Comparison of ENCODE assay signal across 17 mouse cellular contexts in genomic region chr12:28999963-29000451, GRCm38 (mm10).
DNase-seq lines count a peak whose midpoint lies in the region; ATAC-seq and TF ChIP-seq lines count a peak whose summit lies in the region.
"Had no signal": no experiment of that assay in that cellular context is flagged by ENCODE, and none has a peak within 500 bp of the region (broad histone marks: within the 10 kb centered on the region; RNA-seq: fewer than 3 reads in every experiment).

No protein-coding gene starts in this region.

- no peaks in the 10 kb centered on the region for H3K36me3 ChIP-seq in lung, embryonic 14.5 days (ENCODE audit: insufficient read depth)
- no peaks in the 10 kb centered on the region for H3K36me3 ChIP-seq in intestine, embryonic 15.5 days
- H3K36me3 ChIP-seq in limb, embryonic 15.5 days = no peaks in the 10 kb centered on the region
- H3K36me3 ChIP-seq in forebrain, embryonic 11.5 days (ENCODE audit: control insufficient read depth, insufficient read depth, low read length) = no peaks in the 10 kb centered on the region
- H3K36me3 ChIP-seq in forebrain, embryonic 14.5 days (ENCODE audit: control insufficient read depth, insufficient read depth, low read length) = no peaks in the 10 kb centered on the region
- H3K36me3 ChIP-seq: G1E; hindbrain, embryonic 13.5 days had no signal

- H3K4me3 ChIP-seq in lung, embryonic 14.5 days (ENCODE audit: low read depth, low read length) = no peak overlapping the region
- no peak overlapping the region for H3K4me3 ChIP-seq in intestine, embryonic 15.5 days (replicated peaks)
- H3K4me3 ChIP-seq in limb, embryonic 15.5 days = no peak overlapping the region
- no peak overlapping the region for H3K4me3 ChIP-seq in forebrain, embryonic 11.5 days (ENCODE audit: low read depth, low read length)
- no peak overlapping the region for H3K4me3 ChIP-seq in forebrain, embryonic 14.5 days (ENCODE audit: low read depth, low read length)
- H3K4me3 ChIP-seq: gastrocnemius, adult 2 months; hindbrain, embryonic 13.5 days had no signal

- TF ChIP-seq CTCF in lung, embryonic 14.5 days (IDR thresholded peaks at IDR 0.05; ENCODE audit: low read depth) = no peak

- DNase-seq in heart, adult 11 months = peak; percentile 60
- no peak for DNase-seq in heart, adult 9 months (ENCODE audit: low spot score in 2 of 2)
- DNase-seq in lung, embryonic 14.5 days = peak; percentile 40
- DNase-seq in lung, postnatal 25 days (ENCODE audit: low spot score) = no peak
- no peak for DNase-seq in forebrain, embryonic 11.5 days (ENCODE audit: low spot score)
- DNase-seq in forebrain, embryonic 14.5 days (ENCODE audit: low spot score) = no peak
- DNase-seq: gastrocnemius, adult 2 months; layer of hippocampus, adult 9-11 months; liver, postnatal 0 days; right cerebral cortex, adult 18-20 months; thymus, postnatal 14 days had no signal

- 0 out of 2 replicates have a peak, but pooled peaks cover 2% of the 10 kb centered on the region for H3K4me1 ChIP-seq in lung, embryonic 14.5 days (ENCODE audit: insufficient read depth)
- H3K4me1 ChIP-seq in intestine, embryonic 15.5 days (replicated peaks) = peaks cover 9% of the 10 kb centered on the region; the same call in 1 of the 2 replicates
- H3K4me1 ChIP-seq in limb, embryonic 15.5 days = peaks cover 6% of the 10 kb centered on the region; the same call in 1 of the 2 replicates
- H3K4me1 ChIP-seq in forebrain, embryonic 11.5 days (replicated peaks; ENCODE audit: control insufficient read depth, insufficient read depth, low read length) = no peaks in the 10 kb centered on the region
- H3K4me1 ChIP-seq in forebrain, embryonic 14.5 days (ENCODE audit: control insufficient read depth, insufficient read depth, low read length) = no peaks in the 10 kb centered on the region
- H3K4me1 ChIP-seq: megakaryocyte, embryonic 14.5 days had no signal

- WGBS in lung, embryonic 14.5 days = 17% methylated on average over 6 of the region's 6 CpGs
- WGBS in intestine, embryonic 15.5 days = 19% methylated on average over 6 of the region's 6 CpGs
- 22% methylated on average over 6 of the region's 6 CpGs for WGBS in limb, embryonic 15.5 days
- 77% methylated on average over 6 of the region's 6 CpGs for WGBS in forebrain, embryonic 11.5 days
- 83% methylated on average over 6 of the region's 6 CpGs for WGBS in forebrain, embryonic 14.5 days

- H3K9ac ChIP-seq in lung, embryonic 14.5 days = no peak overlapping the region
- no peak overlapping the region for H3K9ac ChIP-seq in intestine, embryonic 15.5 days
- no peak overlapping the region for H3K9ac ChIP-seq in limb, embryonic 15.5 days
- no peak overlapping the region for H3K9ac ChIP-seq in forebrain, embryonic 11.5 days (ENCODE audit: low read length)
- H3K9ac ChIP-seq in forebrain, embryonic 14.5 days (ENCODE audit: low read length) = no peak overlapping the region
- H3K9ac ChIP-seq: hindbrain, embryonic 13.5 days; liver, postnatal 0 days had no signal

- H3K27me3 ChIP-seq in lung, embryonic 14.5 days (ENCODE audit: insufficient read depth, low read length) = no peaks in the 10 kb centered on the region
- no peaks in the 10 kb centered on the region for H3K27me3 ChIP-seq in intestine, embryonic 15.5 days (replicated peaks)
- no peaks in the 10 kb centered on the region for H3K27me3 ChIP-seq in limb, embryonic 15.5 days
- no peaks in the 10 kb centered on the region for H3K27me3 ChIP-seq in forebrain, embryonic 11.5 days (ENCODE audit: control insufficient read depth, insufficient read depth, low read length)
- H3K27me3 ChIP-seq in forebrain, embryonic 14.5 days (replicated peaks; ENCODE audit: control insufficient read depth, insufficient read depth, low read length) = no peaks in the 10 kb centered on the region
- H3K27me3 ChIP-seq: hindbrain, embryonic 13.5 days; megakaryocyte, embryonic 14.5 days had no signal

- H3K27ac ChIP-seq in lung, embryonic 14.5 days (ENCODE audit: low read depth) = no peak overlapping the region
- H3K27ac ChIP-seq in intestine, embryonic 15.5 days = no peak overlapping the region
- no peak overlapping the region for H3K27ac ChIP-seq in limb, embryonic 15.5 days
- no peak overlapping the region for H3K27ac ChIP-seq in forebrain, embryonic 11.5 days (ENCODE audit: low read depth, low read length)
- H3K27ac ChIP-seq in forebrain, embryonic 14.5 days (ENCODE audit: low read depth, low read length) = no peak overlapping the region
- H3K27ac ChIP-seq: gastrocnemius, adult 2 months; hindbrain, embryonic 13.5 days had no signal

- ATAC-seq in lung, embryonic 14.5 days (ENCODE audit: insufficient read depth) = no peak
- 0 out of 2 replicates have a peak, but pooled peaks have one; percentile 17 for ATAC-seq in intestine, embryonic 15.5 days
- 0 out of 2 replicates have a peak, but pooled peaks have one; percentile 44 for ATAC-seq in limb, embryonic 15.5 days (ENCODE audit: insufficient number of reproducible peaks, low FRiP score, low TSS enrichment, low read depth)
- ATAC-seq in forebrain, embryonic 11.5 days (replicated peaks; ENCODE audit: low FRiP score) = no peak
- no peak for ATAC-seq in forebrain, embryonic 14.5 days
- ATAC-seq: activated CD4-positive, CD25-positive, alpha-beta regulatory T cell, adult 4 months; liver, postnatal 0 days had no signal

- no peaks in the 10 kb centered on the region for H3K9me3 ChIP-seq in lung, embryonic 14.5 days (ENCODE audit: low read depth, low read length)
- H3K9me3 ChIP-seq in intestine, embryonic 15.5 days = no peaks in the 10 kb centered on the region
- no peaks in the 10 kb centered on the region for H3K9me3 ChIP-seq in limb, embryonic 15.5 days
- no peaks in the 10 kb centered on the region for H3K9me3 ChIP-seq in forebrain, embryonic 11.5 days (ENCODE audit: control insufficient read depth, low read length)
- H3K9me3 ChIP-seq in forebrain, embryonic 14.5 days (replicated peaks; ENCODE audit: control insufficient read depth, low read length) = no peaks in the 10 kb centered on the region
- H3K9me3 ChIP-seq: hindbrain, embryonic 13.5 days had no signal

- H3K4me2 ChIP-seq in lung, embryonic 14.5 days = no peak overlapping the region
- no peak overlapping the region for H3K4me2 ChIP-seq in intestine, embryonic 15.5 days (replicated peaks)
- H3K4me2 ChIP-seq in limb, embryonic 15.5 days = no peak overlapping the region
- H3K4me2 ChIP-seq in forebrain, embryonic 11.5 days (ENCODE audit: low read depth, low read length, severe bottlenecking) = no peak overlapping the region
- H3K4me2 ChIP-seq in forebrain, embryonic 14.5 days (ENCODE audit: low read length) = no peak overlapping the region
- H3K4me2 ChIP-seq: hindbrain, embryonic 13.5 days had no signal

Comparison
In these comparisons a context has a peak if more than half of its experiments do, and no peak if none do; other contexts are left out.
1. DNase-seq: peak in heart, adult 11 months (single experiment) and lung, embryonic 14.5 days (single experiment); none in heart, adult 9 months (0 of 2), lung, postnatal 25 days (single experiment), forebrain, embryonic 11.5 days (single experiment) and forebrain, embryonic 14.5 days (single experiment).
2. ATAC-seq: peak in intestine, embryonic 15.5 days (single experiment) and limb, embryonic 15.5 days (single experiment); none in lung, embryonic 14.5 days (single experiment), forebrain, embryonic 11.5 days (single experiment) and forebrain, embryonic 14.5 days (single experiment).